Mouse (Mus musculus): Measurements from ENCODE around the gene Gm2016. TPM values are rescaled to one million over a fixed set of nuclear protein-coding genes. Genes with fewer than 3 reads are reported as not detected.
"Not testable (repeated sequence)": the region's sequence is repeated elsewhere in the genome, so short reads cannot be mapped to it uniquely, and the experiment has no call there.

The Gm2016 gene
- polyA plus RNA-seq (2015; fragmentation: Nextera tagmentation; extraction: Ambion mirVana): not detected in 2 replicates

DNA sequence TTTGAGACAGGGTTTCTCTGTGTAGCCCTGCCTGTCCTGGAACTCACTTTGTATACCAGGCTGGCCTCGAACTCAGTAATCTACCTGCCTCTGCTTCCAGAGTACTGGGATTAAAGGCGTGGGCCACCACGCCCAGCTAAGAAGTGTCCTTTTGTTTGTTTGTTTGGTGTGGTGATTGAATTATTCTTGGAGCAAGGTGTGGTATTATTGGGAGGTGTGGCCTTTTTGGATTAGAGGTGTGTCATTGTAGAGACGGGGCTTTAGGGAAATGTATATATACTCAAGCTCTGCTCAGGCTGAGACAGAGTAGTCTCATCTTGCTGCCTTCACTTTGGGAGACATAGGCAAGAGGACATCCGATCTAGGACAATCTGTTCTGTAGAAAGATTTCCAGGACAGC, at the start of gene Gm2016:
TSS of gene Gm2016 (plus strand) at position 301 of the 400 bp plus-strand sequence.
- WGBS: 87% methylated on average over 5 of the region's 5 CpGs
- H3K4me2 ChIP-seq; ATAC-seq (ENCODE audit: low FRiP score): not testable (repeated sequence)

GRCm38 (mm10) chr12:87842239-87842638, 31.6 kb upstream of the Gm2016 start, which contains the start of gene Gm2001:
Gm2001 (minus strand) TSS chr12:87842339.
- not testable (repeated sequence) for H3K4me2 ChIP-seq; H3K36me3 ChIP-seq; H3K9ac ChIP-seq (replicated peaks); H3K4me3 ChIP-seq (replicated peaks); H3K4me1 ChIP-seq; ATAC-seq (ENCODE audit: low FRiP score); H3K27me3 ChIP-seq (replicated peaks); H3K27ac ChIP-seq (replicated peaks); H3K9me3 ChIP-seq (replicated peaks)
- WGBS: 93% methylated on average over 2 of the region's 2 CpGs

More for the DNA sequence above, at the start of gene Gm2016:
- not testable (repeated sequence) for H3K27me3 ChIP-seq (replicated peaks); H3K4me1 ChIP-seq; H3K27ac ChIP-seq (replicated peaks); H3K9me3 ChIP-seq (replicated peaks); H3K36me3 ChIP-seq; H3K9ac ChIP-seq (replicated peaks); H3K4me3 ChIP-seq (replicated peaks)

DNA sequence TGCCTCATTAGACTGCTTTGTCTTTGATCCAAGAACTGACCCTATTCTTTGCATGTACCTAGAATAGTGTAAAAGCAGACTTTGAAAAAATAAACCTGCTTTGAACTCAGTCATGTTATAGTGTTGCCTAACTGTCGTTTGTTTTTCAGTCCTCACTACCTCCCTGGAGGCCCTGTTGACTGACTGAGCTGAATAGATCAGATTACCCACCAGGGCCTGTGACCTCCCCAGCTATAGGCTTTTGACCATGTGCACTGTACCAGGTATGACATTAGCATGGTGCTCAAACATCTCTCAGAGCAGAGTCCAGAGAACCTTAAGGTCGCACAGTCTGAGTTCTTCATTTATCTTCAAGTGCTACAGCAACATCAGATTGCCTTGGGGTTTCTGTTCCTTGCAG, 23.2 kb upstream of the Gm2016 start:
- not testable (repeated sequence) for H3K27me3 ChIP-seq (replicated peaks); H3K4me1 ChIP-seq; H3K9ac ChIP-seq (replicated peaks); H3K4me2 ChIP-seq; H3K9me3 ChIP-seq (replicated peaks); H3K27ac ChIP-seq (replicated peaks); ATAC-seq (ENCODE audit: low FRiP score); H3K4me3 ChIP-seq (replicated peaks); H3K36me3 ChIP-seq
- no CpG with 5 or more reads among the region's 2 CpGs for WGBS

- H3K9ac ChIP-seq (replicated peaks); H3K27ac ChIP-seq (replicated peaks); H3K36me3 ChIP-seq; H3K4me1 ChIP-seq; H3K4me3 ChIP-seq (replicated peaks); H3K9me3 ChIP-seq (replicated peaks); ATAC-seq (ENCODE audit: low FRiP score); H3K27me3 ChIP-seq (replicated peaks); H3K4me2 ChIP-seq: not testable (repeated sequence)
- WGBS: 85% methylated on average over 1 of the region's 1 CpGs
Observed at GRCm38 (mm10) chr12:87856067-87856466, 17.8 kb upstream of the Gm2016 start.

GRCm38 (mm10) chr12:87861740-87862692, 11.9 kb upstream of the Gm2016 start:
- H3K9ac ChIP-seq (replicated peaks); H3K9me3 ChIP-seq (replicated peaks); H3K4me2 ChIP-seq; H3K27me3 ChIP-seq (replicated peaks); H3K27ac ChIP-seq (replicated peaks); H3K4me3 ChIP-seq (replicated peaks); ATAC-seq (ENCODE audit: low FRiP score); H3K4me1 ChIP-seq; H3K36me3 ChIP-seq: not testable (repeated sequence)
- WGBS: 86% methylated on average over 23 of the region's 23 CpGs

GRCm38 (mm10) chr12:87863638-87864037, 10.2 kb upstream of the Gm2016 start:
- H3K9ac ChIP-seq (replicated peaks); ATAC-seq (ENCODE audit: low FRiP score); H3K27ac ChIP-seq (replicated peaks); H3K4me2 ChIP-seq; H3K27me3 ChIP-seq (replicated peaks); H3K4me3 ChIP-seq (replicated peaks); H3K9me3 ChIP-seq (replicated peaks); H3K4me1 ChIP-seq; H3K36me3 ChIP-seq: not testable (repeated sequence)
- WGBS: 93% methylated on average over 9 of the region's 11 CpGs

DNA sequence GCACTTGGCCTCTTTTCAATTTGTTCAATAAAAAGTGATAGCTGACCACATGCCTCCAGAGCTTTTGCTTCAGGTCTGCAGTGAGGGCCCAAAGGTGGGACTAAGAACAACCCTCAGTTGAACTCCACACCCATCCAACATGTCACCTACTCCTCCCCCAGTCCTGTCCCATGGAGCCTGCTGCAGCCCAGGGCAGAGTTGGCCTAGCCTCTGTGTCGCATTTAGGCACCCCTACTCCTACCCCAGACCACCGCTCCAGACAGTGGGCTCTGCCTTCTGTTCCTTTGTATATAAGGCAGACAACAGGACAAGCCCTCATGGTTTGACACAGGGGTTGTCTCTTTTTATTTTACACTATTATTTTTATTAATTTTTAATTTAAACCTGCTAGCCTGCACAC, 9.8 kb upstream of the Gm2016 start:
- not testable (repeated sequence) for H3K4me1 ChIP-seq; H3K27ac ChIP-seq (replicated peaks); H3K4me2 ChIP-seq; H3K4me3 ChIP-seq (replicated peaks); H3K9me3 ChIP-seq (replicated peaks); H3K36me3 ChIP-seq; H3K27me3 ChIP-seq (replicated peaks); ATAC-seq (ENCODE audit: low FRiP score); H3K9ac ChIP-seq (replicated peaks)
- WGBS: 85% methylated on average over 2 of the region's 2 CpGs

GRCm38 (mm10) chr12:87895070-87895469, 21.2 kb downstream of the Gm2016 start, which contains the start of gene Gm2022:
Gm2022 (plus strand) TSS chr12:87895370.
- H3K4me2 ChIP-seq; ATAC-seq (ENCODE audit: low FRiP score): not testable (repeated sequence)
- 89% methylated on average over 1 of the region's 1 CpGs for WGBS

DNA sequence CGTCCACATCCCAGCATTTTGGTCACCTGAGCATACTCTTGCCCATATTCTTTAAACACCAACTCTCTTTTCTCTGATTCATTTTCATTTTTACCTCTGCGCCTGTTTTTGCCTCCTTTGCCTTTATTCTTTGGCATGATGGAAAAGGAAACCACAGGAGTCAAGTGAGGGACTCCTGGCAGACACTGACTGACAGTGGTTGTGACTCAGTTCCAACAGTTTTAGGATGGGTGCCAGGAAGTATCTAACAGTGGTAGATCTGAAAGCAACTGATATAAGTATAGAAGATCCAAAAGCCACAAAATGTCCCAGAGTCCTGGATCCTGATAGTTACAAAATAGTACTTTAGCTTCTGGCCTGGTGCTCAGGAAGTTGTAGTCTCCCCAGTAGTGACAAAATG, 45.8 kb downstream of the Gm2016 start, which contains the start of gene Gm2035:
TSS of gene Gm2035 (minus strand) at position 137 of the 400 bp plus-strand sequence.
- H3K4me2 ChIP-seq; H3K9ac ChIP-seq (replicated peaks); H3K36me3 ChIP-seq; H3K27ac ChIP-seq (replicated peaks); H3K4me3 ChIP-seq (replicated peaks); ATAC-seq (ENCODE audit: low FRiP score); H3K4me1 ChIP-seq; H3K9me3 ChIP-seq (replicated peaks); H3K27me3 ChIP-seq (replicated peaks): not testable (repeated sequence)
- 75% methylated on average over 2 of the region's 2 CpGs for WGBS

More at GRCm38 (mm10) chr12:87895070-87895469, 21.2 kb downstream of the Gm2016 start, which contains the start of gene Gm2022:
- H3K4me3 ChIP-seq (replicated peaks); H3K9ac ChIP-seq (replicated peaks); H3K27me3 ChIP-seq (replicated peaks); H3K9me3 ChIP-seq (replicated peaks); H3K36me3 ChIP-seq; H3K27ac ChIP-seq (replicated peaks); H3K4me1 ChIP-seq: not testable (repeated sequence)

Other genes with a start within 250 kb of the Gm2016 start
- gene Gm16381, start 229.5 kb upstream of the Gm2016 start, polyA plus RNA-seq (2015; fragmentation: Nextera tagmentation; extraction: Ambion mirVana): not detected in 2 replicates
- gene Gm21319, start 98.3 kb upstream of the Gm2016 start, polyA plus RNA-seq (2015; fragmentation: Nextera tagmentation; extraction: Ambion mirVana): not detected in 2 replicates
- not detected in 2 replicates for gene Gm21936, start 78.6 kb upstream of the Gm2016 start, polyA plus RNA-seq (2015; fragmentation: Nextera tagmentation; extraction: Ambion mirVana)
- gene BB287469, start 57.5 kb upstream of the Gm2016 start, polyA plus RNA-seq (2015; fragmentation: Nextera tagmentation; extraction: Ambion mirVana): not detected in 2 replicates
- not detected in 2 replicates for gene Gm2001, start 31.7 kb upstream of the Gm2016 start, polyA plus RNA-seq (2015; fragmentation: Nextera tagmentation; extraction: Ambion mirVana)
- gene Gm2022, start 21.3 kb downstream of the Gm2016 start, polyA plus RNA-seq (2015; fragmentation: Nextera tagmentation; extraction: Ambion mirVana): not detected in 2 replicates
- not detected in 2 replicates for gene Gm2035, start 45.8 kb downstream of the Gm2016 start, polyA plus RNA-seq (2015; fragmentation: Nextera tagmentation; extraction: Ambion mirVana)
- gene Gm2042, start 80.0 kb downstream of the Gm2016 start, polyA plus RNA-seq (2015; fragmentation: Nextera tagmentation; extraction: Ambion mirVana): not detected in 2 replicates
- gene Gm2075, start 137.8 kb downstream of the Gm2016 start, polyA plus RNA-seq (2015; fragmentation: Nextera tagmentation; extraction: Ambion mirVana): not detected in 2 replicates
- not detected in 2 replicates for gene Gm6803, start 144.7 kb downstream of the Gm2016 start, polyA plus RNA-seq (2015; fragmentation: Nextera tagmentation; extraction: Ambion mirVana)
- not detected in 2 replicates for gene Gm2056, start 152.9 kb downstream of the Gm2016 start, polyA plus RNA-seq (2015; fragmentation: Nextera tagmentation; extraction: Ambion mirVana)
- gene Gm16368, start 209.6 kb downstream of the Gm2016 start, polyA plus RNA-seq (2015; fragmentation: Nextera tagmentation; extraction: Ambion mirVana): not detected in 2 replicates

Data from neural tube, embryonic 15.5 days (tissue).